Mouse (Mus musculus): ENCODE results near the gene Xpo1. TPM values are rescaled to one million over a fixed set of nuclear protein-coding genes. Genes with fewer than 3 reads are reported as not detected.
"Not testable (repeated sequence)": the region's sequence is repeated elsewhere in the genome, so short reads cannot be mapped to it uniquely, and the experiment has no call there.

Gene Xpo1
- total RNA-seq, 2 experiments from 2014 or later = 61.9 to 70.0 TPM

GRCm38 (mm10) chr11:23298301-23298700 is 42.5 kb downstream of the Xpo1 start:
- DNase-seq = no peak

GRCm38 (mm10) chr11:23299910-23300309 is 44.1 kb downstream of the Xpo1 start:
- no peak for DNase-seq

- no peak for DNase-seq
Measured at GRCm38 (mm10) chr11:23303126-23303525, 47.3 kb downstream of the Xpo1 start.

GRCm38 (mm10) chr11:23305101-23305672 is 49.3 kb downstream of the Xpo1 start:
- DNase-seq = not testable (repeated sequence)

GRCm38 (mm10) chr11:23305673-23306608 is 50.1 kb downstream of the Xpo1 start:
- peak; percentile 98 for DNase-seq

- DNase-seq = peak; percentile 89
Measured at GRCm38 (mm10) chr11:23306764-23307565, 51.1 kb downstream of the Xpo1 start, which contains the start of gene Usp34. Usp34 (plus strand) TSS chr11:23306895.

GRCm38 (mm10) chr11:23307566-23307920 is 51.7 kb downstream of the Xpo1 start:
- DNase-seq = no peak

- DNase-seq = no peak
Measured at GRCm38 (mm10) chr11:23313496-23313895, 57.7 kb downstream of the Xpo1 start.

- DNase-seq = no peak
Measured at GRCm38 (mm10) chr11:23329413-23329812, 73.6 kb downstream of the Xpo1 start.

- DNase-seq = no peak
Measured at GRCm38 (mm10) chr11:23332136-23332535, 76.3 kb downstream of the Xpo1 start.

GRCm38 (mm10) chr11:23335160-23335559 is 79.3 kb downstream of the Xpo1 start:
- DNase-seq = no peak

Other genes starting within 250 kb of the Xpo1 start
- gene Fam161a, start 248.5 kb upstream of the Xpo1 start, total RNA-seq (2021) = 10 to 100 TPM; 16.2 to 28.9 TPM
- gene Usp34, start 50.9 kb downstream of the Xpo1 start, total RNA-seq (2021) = 10 to 100 TPM; 48.2 to 63.2 TPM
- gene Ahsa2, start 242.0 kb downstream of the Xpo1 start, total RNA-seq (2021) = 10 to 100 TPM; 39.5 to 41.6 TPM

All from adrenal gland, postnatal 10 days (tissue).